Comparison of ENCODE assay signal across 15 mouse cellular contexts in the genomic region with DNA sequence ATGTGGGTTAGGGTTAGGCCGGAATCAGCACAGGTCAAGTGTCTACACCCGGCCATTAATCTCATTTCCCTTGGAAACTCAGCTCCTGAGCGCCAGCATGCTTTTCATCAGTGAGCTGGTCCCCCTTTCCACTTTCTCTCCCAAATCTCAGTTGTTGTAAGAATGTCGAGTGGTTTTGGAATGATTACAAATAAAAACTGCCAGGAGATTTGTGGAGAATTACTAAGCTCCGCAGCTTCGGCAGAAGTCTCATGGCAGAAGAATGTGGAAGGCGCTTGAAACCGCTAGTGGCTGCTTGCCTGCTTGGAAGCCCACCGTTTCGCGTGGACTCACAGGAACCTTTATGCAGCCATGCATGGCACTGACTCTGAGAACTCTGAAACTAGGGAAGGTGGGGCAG.
DNase-seq lines count a peak whose midpoint lies in the region; ATAC-seq and TF ChIP-seq lines count a peak whose summit lies in the region.
"Had no signal": no experiment of that assay in that cellular context is flagged by ENCODE, and none has a peak within 500 bp of the region (broad histone marks: within the 10 kb centered on the region; RNA-seq: fewer than 3 reads in every experiment).

No protein-coding gene starts in this region.

- peak; percentile 7 for DNase-seq in adrenal gland, postnatal 25 days
- DNase-seq in adrenal gland, postnatal 4 days (ENCODE audit: low spot score in 2 of 2), result no peak
- peak; percentile 2 for DNase-seq in hindbrain, postnatal 0 days (ENCODE audit: low spot score)
- DNase-seq in 3134 (ENCODE audit: extremely low read depth, insufficient read length, low spot score), result peak; percentile 63
- DNase-seq in fibroblast of lung, adult 2 months (ENCODE audit: low read depth), result peak; percentile 76
- no peak for DNase-seq in frontal cortex, postnatal 10 days (ENCODE audit: low spot score in 2 of 2)
- DNase-seq in T-cell, adult 2 months (ENCODE audit: low spot score), result no peak
- DNase-seq: B cell, adult 2 months; layer of hippocampus, adult 9-11 months; thymus, postnatal 14 days had no signal

- H3K4me3 ChIP-seq in hindbrain, postnatal 0 days (ENCODE audit: low read length), result no peak overlapping the region
- H3K4me3 ChIP-seq in hindbrain, embryonic 13.5 days, result no peak overlapping the region
- H3K4me3 ChIP-seq: erythroblast, embryonic 14.5 days; neural tube, embryonic 13.5 days had no signal

- no peaks in the 10 kb centered on the region for H3K27me3 ChIP-seq in hindbrain, postnatal 0 days (ENCODE audit: insufficient read depth, low read length)
- no peaks in the 10 kb centered on the region for H3K27me3 ChIP-seq in hindbrain, embryonic 13.5 days
- H3K27me3 ChIP-seq: neural tube, embryonic 13.5 days had no signal

- TF ChIP-seq CTCF in hindbrain, postnatal 0 days (IDR thresholded peaks at IDR 0.05; ENCODE audit: low read depth), result no peak

- no peak for ATAC-seq in hindbrain, postnatal 0 days
- ATAC-seq in hindbrain, embryonic 13.5 days (ENCODE audit: low FRiP score), result no peak
- ATAC-seq: hindbrain, embryonic 16.5 days had no signal

- no peak overlapping the region for H3K9ac ChIP-seq in hindbrain, postnatal 0 days (replicated peaks; ENCODE audit: low read length)
- no peak overlapping the region for H3K9ac ChIP-seq in hindbrain, embryonic 13.5 days
- H3K9ac ChIP-seq: neural tube, embryonic 13.5 days had no signal

- WGBS in hindbrain, postnatal 0 days, result 78% methylated on average over 11 of the region's 11 CpGs
- WGBS in hindbrain, embryonic 13.5 days, result 91% methylated on average over 11 of the region's 11 CpGs

- no peaks in the 10 kb centered on the region for H3K4me1 ChIP-seq in hindbrain, postnatal 0 days (ENCODE audit: insufficient read depth, low read length)
- H3K4me1 ChIP-seq in hindbrain, embryonic 13.5 days (replicated peaks), result no peaks in the 10 kb centered on the region
- H3K4me1 ChIP-seq: neural tube, embryonic 13.5 days had no signal

- no peaks in the 10 kb centered on the region for H3K36me3 ChIP-seq in hindbrain, postnatal 0 days (ENCODE audit: insufficient read depth, low read length)
- no peaks in the 10 kb centered on the region for H3K36me3 ChIP-seq in hindbrain, embryonic 13.5 days
- H3K36me3 ChIP-seq: neural tube, embryonic 13.5 days had no signal

- H3K9me3 ChIP-seq in hindbrain, postnatal 0 days (ENCODE audit: low read length), result no peaks in the 10 kb centered on the region
- no peaks in the 10 kb centered on the region for H3K9me3 ChIP-seq in hindbrain, embryonic 13.5 days
- H3K9me3 ChIP-seq: neural tube, embryonic 13.5 days had no signal

- H3K27ac ChIP-seq in hindbrain, postnatal 0 days, result no peak overlapping the region
- no peak overlapping the region for H3K27ac ChIP-seq in hindbrain, embryonic 13.5 days
- H3K27ac ChIP-seq: neural tube, embryonic 13.5 days had no signal

- H3K4me2 ChIP-seq in hindbrain, postnatal 0 days (ENCODE audit: low read depth, low read length), result no peak overlapping the region
- no peak overlapping the region for H3K4me2 ChIP-seq in hindbrain, embryonic 13.5 days
- H3K4me2 ChIP-seq: liver, embryonic 11.5 days; neural tube, embryonic 13.5 days had no signal

Comparison
In these comparisons a context has a peak if more than half of its experiments do, and no peak if none do; other contexts are left out.
1. DNase-seq: peak in adrenal gland, postnatal 25 days (single experiment), hindbrain, postnatal 0 days (single experiment), 3134 (single experiment) and fibroblast of lung, adult 2 months (single experiment); none in adrenal gland, postnatal 4 days (0 of 2), frontal cortex, postnatal 10 days (0 of 2) and T-cell, adult 2 months (single experiment).